Mouse (Mus musculus) liver, postnatal 0 days (tissue): ENCODE measurements around the gene Ankle1.

Experiments used
- CTCF ChIP-seq: sonication (generic); IDR thresholded peaks from 2 replicates; pipeline ENCODE4 v1.5.1; 2016; ENCODE audit warnings: antibody characterized with exemption, low read depth
- EP300 ChIP-seq: IDR thresholded peaks from 2 replicates; pipeline ENCODE4 v1.6.1; 2016; ENCODE audit warnings: antibody characterized with exemption, low read depth, mild to moderate bottlenecking

DNA sequence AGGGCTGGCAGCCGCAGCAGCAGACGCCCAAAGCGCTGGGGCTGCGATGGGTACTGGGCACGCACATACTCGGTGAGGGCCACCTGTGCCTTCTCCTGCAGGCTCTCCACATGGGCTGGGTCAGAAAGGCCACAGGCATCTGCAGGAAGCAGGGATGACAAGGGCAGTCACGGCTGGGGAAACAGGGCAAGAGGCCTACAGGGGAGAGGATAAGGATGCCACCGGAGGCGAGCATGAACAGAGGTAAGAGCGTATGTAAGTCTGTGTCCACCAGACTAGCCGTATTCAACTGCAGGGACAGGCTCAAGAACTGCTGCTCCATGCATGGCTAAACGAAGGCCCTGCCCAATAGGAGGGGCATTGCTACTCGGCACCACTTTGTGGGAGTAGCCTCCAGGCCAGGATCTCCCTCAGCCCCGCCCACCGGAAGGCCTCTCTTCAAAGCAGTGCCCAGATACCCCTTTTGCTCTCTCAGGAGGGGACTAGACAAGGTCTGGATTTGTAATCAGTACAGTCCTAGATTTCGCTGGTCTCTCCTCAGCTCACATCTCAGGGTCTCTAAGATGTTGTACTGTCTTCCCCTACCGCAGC is 31.1 kb upstream of the Ankle1 start:
- no peak for TF ChIP-seq CTCF
- no peak for TF ChIP-seq EP300
